Mouse (Mus musculus): ENCODE data around the gene Hcrtr1. TPM values are rescaled to one million over a fixed set of nuclear protein-coding genes. Genes with fewer than 3 reads are reported as not detected.

Hcrtr1 gene
- total RNA-seq, 1 experiment: 0.22 TPM

- Histone ChIP-seq H3K9me3 (ENCODE audit: control insufficient read depth, insufficient read depth, low read depth, low read length) (no peaks in the 10 kb centered on the region), H3K4me1 (ENCODE audit: control insufficient read depth in 2 of 2, insufficient read depth in 2 of 2, low read length in 2 of 2, poor library complexity in 1 of 2) (no peaks in the 10 kb centered on the region), H3K36me3 (ENCODE audit: control insufficient read depth, insufficient read depth, low read length, poor library complexity, severe bottlenecking) (no peaks in the 10 kb centered on the region), H3K9ac (ENCODE audit: insufficient read depth, low read depth, low read length, poor library complexity, severe bottlenecking) (no peak overlapping the region), H3K4me3 (ENCODE audit: insufficient read depth in 1 of 2, low read depth in 1 of 2, low read length in 2 of 2, poor library complexity in 1 of 2, severe bottlenecking in 1 of 2) (no peak overlapping the region), H3K27ac (ENCODE audit: insufficient read depth, low read depth, low read length, poor library complexity, severe bottlenecking) (no peak overlapping the region)
- DNase-seq (ENCODE audit: low read depth, low spot score): no peak
- no peak for TF ChIP-seq HCFC1 (IDR thresholded peaks at IDR 0.05; ENCODE audit: borderline replicate concordance, insufficient read depth, low read length)
- no peak for TF ChIP-seq ZC3H11A (IDR thresholded peaks at IDR 0.05; ENCODE audit: borderline replicate concordance, low read depth, low read length)
- in situ Hi-C loops (cut with MboI; ENCODE audit: low sequenced_read_pairs in 2 of 2, unreplicated experiment in 2 of 2): no loop called here
Measured at GRCm38 (mm10) chr4:130148405-130148804, 9.2 kb upstream of the Hcrtr1 start.

GRCm38 (mm10) chr4:130141786-130142185 lies 2.6 kb upstream of the Hcrtr1 start:
- Histone ChIP-seq H3K4me3 (ENCODE audit: insufficient read depth in 1 of 2, low read depth in 1 of 2, low read length in 2 of 2, poor library complexity in 1 of 2, severe bottlenecking in 1 of 2) (no peak overlapping the region), H3K9ac (ENCODE audit: insufficient read depth, low read depth, low read length, poor library complexity, severe bottlenecking) (no peak overlapping the region), H3K36me3 (ENCODE audit: control insufficient read depth, insufficient read depth, low read length, poor library complexity, severe bottlenecking) (no peaks in the 10 kb centered on the region), H3K27ac (ENCODE audit: insufficient read depth, low read depth, low read length, poor library complexity, severe bottlenecking) (no peak overlapping the region), H3K9me3 (ENCODE audit: control insufficient read depth, insufficient read depth, low read depth, low read length) (no peaks in the 10 kb centered on the region), H3K4me1 (ENCODE audit: control insufficient read depth in 2 of 2, insufficient read depth in 2 of 2, low read length in 2 of 2, poor library complexity in 1 of 2) (peaks cover 0 to 3% of the 10 kb centered on the region in 2 experiments; a peak in 1 of 4 replicates)
- in situ Hi-C loops (cut with MboI; ENCODE audit: low sequenced_read_pairs in 2 of 2, unreplicated experiment in 2 of 2): no loop called here
- DNase-seq (ENCODE audit: low read depth, low spot score): no peak
- TF ChIP-seq ZC3H11A (IDR thresholded peaks at IDR 0.05; ENCODE audit: borderline replicate concordance, low read depth, low read length) (no peak), CHD2 (IDR thresholded peaks at IDR 0.05; ENCODE audit: low read depth, low read length) (no peak), MAFK (IDR thresholded peaks at IDR 0.05; ENCODE audit: insufficient read depth, low read depth, low read length) (no peak), ZNF384 (IDR thresholded peaks at IDR 0.05; ENCODE audit: low read depth, low read length) (no peak), HCFC1 (IDR thresholded peaks at IDR 0.05; ENCODE audit: borderline replicate concordance, insufficient read depth, low read length) (no peak)

- in situ Hi-C loops (cut with MboI; ENCODE audit: low sequenced_read_pairs in 2 of 2, unreplicated experiment in 2 of 2): no loop called here
- TF ChIP-seq HCFC1 (IDR thresholded peaks at IDR 0.05; ENCODE audit: borderline replicate concordance, insufficient read depth, low read length) (no peak), CHD2 (IDR thresholded peaks at IDR 0.05; ENCODE audit: low read depth, low read length) (no peak), ZC3H11A (IDR thresholded peaks at IDR 0.05; ENCODE audit: borderline replicate concordance, low read depth, low read length) (no peak), MAFK (IDR thresholded peaks at IDR 0.05; ENCODE audit: insufficient read depth, low read depth, low read length) (no peak), ZNF384 (IDR thresholded peaks at IDR 0.05; ENCODE audit: low read depth, low read length) (no peak)
- H3K4me3 ChIP-seq (ENCODE audit: insufficient read depth in 1 of 2, low read depth in 1 of 2, low read length in 2 of 2, poor library complexity in 1 of 2, severe bottlenecking in 1 of 2): no peak overlapping the region
Measured at GRCm38 (mm10) chr4:130140992-130141402, 1.8 kb upstream of the Hcrtr1 start.

GRCm38 (mm10) chr4:130138441-130139213 lies 532 bp downstream of the Hcrtr1 start:
- Histone ChIP-seq H3K4me3 (ENCODE audit: insufficient read depth in 1 of 2, low read depth in 1 of 2, low read length in 2 of 2, poor library complexity in 1 of 2, severe bottlenecking in 1 of 2) (peak overlapping the region; percentile 78 to 89), H3K27ac (ENCODE audit: insufficient read depth, low read depth, low read length, poor library complexity, severe bottlenecking) (no peak overlapping the region), H3K9ac (ENCODE audit: insufficient read depth, low read depth, low read length, poor library complexity, severe bottlenecking) (peak overlapping the region; percentile 55), H3K36me3 (ENCODE audit: control insufficient read depth, insufficient read depth, low read length, poor library complexity, severe bottlenecking) (no peaks in the 10 kb centered on the region), H3K4me1 (ENCODE audit: control insufficient read depth in 2 of 2, insufficient read depth in 2 of 2, low read length in 2 of 2, poor library complexity in 1 of 2) (peaks cover 0 to 3% of the 10 kb centered on the region in 2 experiments; a peak in 1 of 4 replicates), H3K9me3 (ENCODE audit: control insufficient read depth, insufficient read depth, low read depth, low read length) (no peaks in the 10 kb centered on the region)
- TF ChIP-seq HCFC1 (IDR thresholded peaks at IDR 0.05; ENCODE audit: borderline replicate concordance, insufficient read depth, low read length) (0 out of 2 replicates have a peak, but pooled peaks have one; percentile 56), CHD2 (IDR thresholded peaks at IDR 0.05; ENCODE audit: low read depth, low read length) (no peak)
- in situ Hi-C loops (cut with MboI; ENCODE audit: low sequenced_read_pairs in 2 of 2, unreplicated experiment in 2 of 2): no loop called here
- peak; percentile 70 for DNase-seq (ENCODE audit: low read depth, low spot score)

More at GRCm38 (mm10) chr4:130140992-130141402, 1.8 kb upstream of the Hcrtr1 start:
- Histone ChIP-seq H3K4me1 (ENCODE audit: control insufficient read depth in 2 of 2, insufficient read depth in 2 of 2, low read length in 2 of 2, poor library complexity in 1 of 2) (peaks cover 0 to 3% of the 10 kb centered on the region in 2 experiments; a peak in 1 of 4 replicates), H3K36me3 (ENCODE audit: control insufficient read depth, insufficient read depth, low read length, poor library complexity, severe bottlenecking) (no peaks in the 10 kb centered on the region), H3K9ac (ENCODE audit: insufficient read depth, low read depth, low read length, poor library complexity, severe bottlenecking) (no peak overlapping the region), H3K9me3 (ENCODE audit: control insufficient read depth, insufficient read depth, low read depth, low read length) (no peaks in the 10 kb centered on the region), H3K27ac (ENCODE audit: insufficient read depth, low read depth, low read length, poor library complexity, severe bottlenecking) (no peak overlapping the region)
- DNase-seq (ENCODE audit: low read depth, low spot score): no peak
